Mouse (Mus musculus) intestine, postnatal 0 days (tissue): Measurements from ENCODE around the gene Gas6. TPM values are rescaled to one million over a fixed set of nuclear protein-coding genes. Genes with fewer than 3 reads are reported as not detected.
A peak's percentile ranks its signal among the peaks of the same experiment; 100 is the strongest.

Experiments
- ATAC-seq: fragments of 200-750 bp; cut with Nextera tagmentation; 2 replicates; pipeline ENCODE4 v1.8.0; 2017; ENCODE audit warnings: mild to moderate bottlenecking, moderate TSS enrichment, moderate library complexity
- H3K27ac ChIP-seq: fragments of 300-500 bp; sonication (generic); 2 replicates; pipeline ENCODE4 v1.5.1; 2014; ENCODE audit warnings: mild to moderate bottlenecking, low read depth, low read length, moderate library complexity
- H3K27me3 ChIP-seq: fragments of 300-500 bp; sonication (generic); replicated peaks from 2 replicates; pipeline ENCODE4 v1.6.1; 2014; ENCODE audit warnings: low read length, mixed read lengths; ENCODE audit not compliant: control insufficient read depth, insufficient read depth
- H3K36me3 ChIP-seq: fragments of 300-500 bp; sonication (generic); 2 replicates; pipeline ENCODE4 v1.6.1; 2014; ENCODE audit warnings: mild to moderate bottlenecking, moderate library complexity; ENCODE audit not compliant: control insufficient read depth, insufficient read depth
- H3K4me1 ChIP-seq: fragments of 300-500 bp; sonication (generic); replicated peaks from 2 replicates; pipeline ENCODE4 v1.6.1; 2014; ENCODE audit warnings: antibody characterized with exemption, low read length, mixed read lengths; ENCODE audit not compliant: control insufficient read depth, insufficient read depth
- H3K4me2 ChIP-seq: fragments of 300-500 bp; sonication (generic); replicated peaks from 2 replicates; pipeline ENCODE4 v1.6.1; 2014; ENCODE audit warnings: low read depth, mild to moderate bottlenecking, moderate library complexity
- H3K4me3 ChIP-seq: fragments of 300-500 bp; sonication (generic); 2 replicates; pipeline ENCODE4 v1.5.1; 2014; ENCODE audit warnings: low read depth, low read length
- H3K9ac ChIP-seq: fragments of 300-500 bp; sonication (generic); 2 replicates; pipeline ENCODE4 v1.6.1; 2014; ENCODE audit warnings: mild to moderate bottlenecking, low read depth, low read length
- H3K9me3 ChIP-seq: fragments of 300-500 bp; sonication (generic); 2 replicates; pipeline ENCODE4 v1.6.1; 2016; ENCODE audit warnings: mixed run types; ENCODE audit not compliant: control insufficient read depth
- CTCF ChIP-seq: sonication (generic); IDR thresholded peaks from 2 replicates; pipeline ENCODE4 v1.5.1; 2016; ENCODE audit warnings: low read depth, mild to moderate bottlenecking, control low read depth, antibody characterized with exemption, moderate library complexity
- WGBS: fragments of 180-500 bp; shearing (Covaris S2); extraction: QIAGEN DNeasy Blood & Tissue Kit; methylation state at CpG from one replicate; pipeline ENCODE4 v1.1.7; 2014; 5-methylcytosine and 5-hydroxymethylcytosine counted together
- polyA plus RNA-seq: library from polyadenylated mRNA; unstranded; fragments of >200 nt; fragmentation: Nextera tagmentation; extraction: Ambion mirVana; gene quantifications from 2 replicates; pipeline ENCODE4 v1.2.1, GENCODE M21; 2015

The Gas6 gene
- polyA plus RNA-seq, 1 experiment from 2014 or later = 77.3 TPM

DNA sequence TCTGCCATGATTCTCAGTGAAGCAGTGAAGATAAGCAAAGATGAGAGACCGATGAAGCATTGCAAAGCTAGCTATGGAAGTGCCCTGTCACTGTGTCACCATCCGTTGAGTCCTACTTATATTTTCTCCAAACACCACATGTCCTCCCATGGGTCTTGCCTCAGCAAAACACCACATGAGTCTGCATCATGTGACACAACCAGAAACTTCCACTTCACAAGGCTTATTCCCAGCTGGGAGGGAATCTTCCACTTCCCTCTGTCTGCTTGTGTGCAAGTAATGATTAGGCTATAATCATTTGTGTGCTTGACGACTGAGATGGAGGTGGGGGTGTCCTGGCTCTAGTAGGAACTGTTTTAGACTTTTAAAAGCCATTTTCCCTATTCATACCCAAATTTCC is 6.9 kb upstream of the Gas6 start:
- Histone ChIP-seq H3K4me2 (no peak overlapping the region), H3K27me3 (no peaks in the 10 kb centered on the region), H3K4me1 (peaks cover 11% of the 10 kb centered on the region), H3K4me3 (no peak overlapping the region), H3K9ac (no peak overlapping the region), H3K36me3 (no peaks in the 10 kb centered on the region), H3K27ac (no peak overlapping the region), H3K9me3 (no peaks in the 10 kb centered on the region)
- 78% methylated on average over 3 of the region's 3 CpGs for WGBS
- no peak for ATAC-seq
- no peak for TF ChIP-seq CTCF

DNA sequence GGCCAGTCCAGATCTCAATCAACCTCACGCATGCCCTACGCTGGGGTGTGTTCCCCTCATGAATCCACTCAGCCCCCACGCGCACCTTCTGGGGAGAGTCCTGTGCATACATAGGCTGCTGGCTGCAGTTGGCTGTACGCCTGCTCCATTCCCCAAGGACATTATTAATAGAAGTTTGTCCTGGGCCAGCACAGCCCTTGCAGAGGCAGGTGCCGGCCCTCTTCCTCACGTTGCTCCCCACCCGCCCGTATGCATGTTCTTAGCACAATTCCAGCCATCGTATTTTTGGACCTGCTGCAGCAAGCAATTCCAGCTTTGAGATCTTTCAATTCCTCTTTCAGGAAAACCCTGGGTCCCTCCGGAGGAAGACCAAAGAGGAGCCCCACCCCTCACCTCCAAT is 1.3 kb downstream of the Gas6 start:
- TF ChIP-seq CTCF = no peak
- ATAC-seq = no peak
- Histone ChIP-seq H3K27ac (no peak overlapping the region), H3K9me3 (no peaks in the 10 kb centered on the region), H3K4me2 (peak overlapping the region; percentile 95), H3K27me3 (no peaks in the 10 kb centered on the region), H3K4me3 (peak overlapping the region; percentile 73), H3K4me1 (peaks cover 14% of the 10 kb centered on the region; the same call in 1 of the 2 replicates), H3K9ac (peak overlapping the region; percentile 54; the same call in 1 of the 2 replicates), H3K36me3 (peaks cover 3% of the 10 kb centered on the region; the same call in 1 of the 2 replicates)
- WGBS = 59% methylated on average over 11 of the region's 11 CpGs

GRCm38 (mm10) chr8:13492198-13492995 is 1.9 kb downstream of the Gas6 start:
- no peaks in the 10 kb centered on the region for H3K9me3 ChIP-seq
- no peak overlapping the region for H3K9ac ChIP-seq
- H3K4me1 ChIP-seq = peaks cover 14% of the 10 kb centered on the region; the same call in 1 of the 2 replicates
- peak overlapping the region; percentile 73; the same call in 1 of the 2 replicates for H3K4me3 ChIP-seq
- peak overlapping the region; percentile 95 for H3K4me2 ChIP-seq
- H3K27ac ChIP-seq = no peak overlapping the region
- peak; percentile 20; the same call in 1 of the 2 replicates for ATAC-seq
- TF ChIP-seq CTCF = peak; percentile 43
- 55% methylated on average over 9 of the region's 9 CpGs for WGBS
- H3K36me3 ChIP-seq = peaks cover 6% of the 10 kb centered on the region; the same call in 1 of the 2 replicates
- H3K27me3 ChIP-seq = no peaks in the 10 kb centered on the region

GRCm38 (mm10) chr8:13491491-13492010 is 2.7 kb downstream of the Gas6 start:
- WGBS = 84% methylated on average over 14 of the region's 14 CpGs
- Histone ChIP-seq H3K27ac (no peak overlapping the region), H3K4me2 (no peak overlapping the region)

DNA sequence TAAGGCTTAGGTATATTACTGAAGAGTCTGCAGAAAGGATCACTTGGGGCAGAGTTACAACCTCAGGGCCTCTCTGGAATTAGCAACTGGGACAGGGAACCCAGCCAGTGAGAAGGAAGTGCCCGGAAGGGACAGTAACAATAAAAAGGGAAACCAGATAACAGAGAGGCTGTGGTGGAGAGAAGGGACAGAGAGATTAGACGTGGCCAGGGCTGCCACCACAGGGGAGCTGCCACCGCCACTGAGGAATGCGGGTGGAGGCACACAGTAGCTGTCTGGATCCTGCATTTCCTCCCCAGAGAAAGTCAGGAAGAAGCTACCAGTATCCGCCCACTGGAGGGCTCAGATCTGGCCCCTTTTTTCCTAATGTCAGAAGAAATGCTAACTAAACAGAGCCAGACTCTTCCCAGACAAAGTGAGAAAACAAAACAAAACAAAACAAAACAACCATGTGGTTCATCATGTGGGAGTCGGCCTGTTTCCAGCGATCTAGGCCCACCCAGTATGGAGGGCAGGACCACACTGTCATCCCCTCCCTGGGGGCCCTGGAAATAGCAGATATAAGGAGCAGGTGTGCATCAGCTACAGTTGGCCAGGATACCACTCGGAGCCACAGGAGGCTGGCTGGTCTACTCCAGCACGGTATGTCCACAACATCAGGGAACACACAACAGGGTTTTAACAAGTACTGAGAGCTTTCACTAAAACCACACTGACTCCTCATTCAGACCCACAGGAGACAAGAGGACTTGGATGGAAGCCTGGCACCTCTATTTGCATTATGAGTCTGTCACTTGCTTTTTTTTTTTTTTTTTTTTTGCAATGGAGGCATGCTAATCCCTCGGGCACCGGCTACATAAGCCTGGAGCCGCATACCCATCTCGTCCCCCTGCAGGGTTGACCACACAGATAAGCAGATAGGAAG is 4.0 kb downstream of the Gas6 start:
- Histone ChIP-seq H3K4me2 (no peak overlapping the region), H3K27ac (no peak overlapping the region), H3K4me3 (no peak overlapping the region)

More at GRCm38 (mm10) chr8:13491491-13492010, 2.7 kb downstream of the Gas6 start:
- TF ChIP-seq CTCF = no peak
- H3K9ac ChIP-seq = no peak overlapping the region
- no peaks in the 10 kb centered on the region for H3K9me3 ChIP-seq
- H3K36me3 ChIP-seq = peaks cover 6% of the 10 kb centered on the region; the same call in 1 of the 2 replicates
- H3K4me1 ChIP-seq = peaks cover 14% of the 10 kb centered on the region; the same call in 1 of the 2 replicates
- no peak for ATAC-seq
- H3K27me3 ChIP-seq = no peaks in the 10 kb centered on the region
- H3K4me3 ChIP-seq = no peak overlapping the region

GRCm38 (mm10) chr8:13489351-13489750 is 4.9 kb downstream of the Gas6 start:
- WGBS = 77% methylated on average over 3 of the region's 3 CpGs
- Histone ChIP-seq H3K4me1 (peaks cover 14% of the 10 kb centered on the region; the same call in 1 of the 2 replicates), H3K4me2 (no peak overlapping the region), H3K4me3 (no peak overlapping the region), H3K9me3 (no peaks in the 10 kb centered on the region), H3K9ac (no peak overlapping the region), H3K36me3 (peaks cover 6% of the 10 kb centered on the region; the same call in 1 of the 2 replicates), H3K27me3 (no peaks in the 10 kb centered on the region), H3K27ac (no peak overlapping the region)
- TF ChIP-seq CTCF = no peak
- ATAC-seq = no peak

More for the DNA sequence above, 4.0 kb downstream of the Gas6 start:
- Histone ChIP-seq H3K36me3 (peaks cover 6% of the 10 kb centered on the region; the same call in 1 of the 2 replicates), H3K27me3 (no peaks in the 10 kb centered on the region), H3K9ac (no peak overlapping the region), H3K9me3 (no peaks in the 10 kb centered on the region), H3K4me1 (peaks cover 14% of the 10 kb centered on the region; the same call in 1 of the 2 replicates)
- no peak for TF ChIP-seq CTCF
- no peak for ATAC-seq
- WGBS = 50% methylated on average over 13 of the region's 13 CpGs
